Mouse (Mus musculus): ENCODE measurements around the gene Atp8a2. TPM values are rescaled to one million over a fixed set of nuclear protein-coding genes. Genes with fewer than 3 reads are reported as not detected.

Gene Atp8a2
- polyA plus RNA-seq, 1 experiment from 2014 or later: 4.2 TPM

GRCm38 (mm10) chr14:59891491-59891890 lies 305.5 kb downstream of the Atp8a2 start:
- ATAC-seq (replicated peaks; ENCODE audit: insufficient number of reproducible peaks, low FRiP score, low TSS enrichment, low read depth): no peak
- H3K4me1 ChIP-seq (ENCODE audit: control insufficient read depth, insufficient read depth, low read length): no peaks in the 10 kb centered on the region; the same call in 1 of the 2 replicates
- H3K4me3 ChIP-seq (ENCODE audit: low read depth, low read length): no peak overlapping the region
- no peak overlapping the region for H3K9ac ChIP-seq (replicated peaks; ENCODE audit: low read length)
- H3K36me3 ChIP-seq (replicated peaks; ENCODE audit: control insufficient read depth, insufficient read depth, low read depth, low read length): no peaks in the 10 kb centered on the region
- no peaks in the 10 kb centered on the region for H3K9me3 ChIP-seq (replicated peaks; ENCODE audit: control insufficient read depth, low read length)
- 77% methylated on average over 5 of the region's 5 CpGs for WGBS
- H3K27me3 ChIP-seq (ENCODE audit: control insufficient read depth, insufficient read depth, low read length): no peaks in the 10 kb centered on the region
- H3K27ac ChIP-seq (replicated peaks; ENCODE audit: low read depth, low read length): no peak overlapping the region
- H3K4me2 ChIP-seq (ENCODE audit: low read depth, low read length): no peak overlapping the region
- DNase-seq (ENCODE audit: low spot score): no peak

GRCm38 (mm10) chr14:59890818-59891217 lies 306.2 kb downstream of the Atp8a2 start:
- no peak overlapping the region for H3K4me3 ChIP-seq (ENCODE audit: low read depth, low read length)
- H3K36me3 ChIP-seq (replicated peaks; ENCODE audit: control insufficient read depth, insufficient read depth, low read depth, low read length): no peaks in the 10 kb centered on the region
- no peak for ATAC-seq (replicated peaks; ENCODE audit: insufficient number of reproducible peaks, low FRiP score, low TSS enrichment, low read depth)
- WGBS: 59% methylated on average over 5 of the region's 5 CpGs
- no peak for DNase-seq (ENCODE audit: low spot score)
- no peak overlapping the region for H3K27ac ChIP-seq (replicated peaks; ENCODE audit: low read depth, low read length)
- H3K4me1 ChIP-seq (ENCODE audit: control insufficient read depth, insufficient read depth, low read length): no peaks in the 10 kb centered on the region; the same call in 1 of the 2 replicates
- H3K27me3 ChIP-seq (ENCODE audit: control insufficient read depth, insufficient read depth, low read length): no peaks in the 10 kb centered on the region
- H3K9me3 ChIP-seq (replicated peaks; ENCODE audit: control insufficient read depth, low read length): no peaks in the 10 kb centered on the region
- H3K9ac ChIP-seq (replicated peaks; ENCODE audit: low read length): no peak overlapping the region
- H3K4me2 ChIP-seq (ENCODE audit: low read depth, low read length): no peak overlapping the region

GRCm38 (mm10) chr14:59890107-59890506 lies 306.9 kb downstream of the Atp8a2 start:
- DNase-seq (ENCODE audit: low spot score) (no peak), ATAC-seq (replicated peaks; ENCODE audit: insufficient number of reproducible peaks, low FRiP score, low TSS enrichment, low read depth) (no peak)
- 79% methylated on average over 7 of the region's 7 CpGs for WGBS

GRCm38 (mm10) chr14:59888446-59888845 lies 308.5 kb downstream of the Atp8a2 start:
- Histone ChIP-seq H3K4me1 (ENCODE audit: control insufficient read depth, insufficient read depth, low read length) (no peaks in the 10 kb centered on the region; the same call in 1 of the 2 replicates), H3K4me3 (ENCODE audit: low read depth, low read length) (no peak overlapping the region), H3K9ac (replicated peaks; ENCODE audit: low read length) (no peak overlapping the region), H3K4me2 (ENCODE audit: low read depth, low read length) (no peak overlapping the region), H3K9me3 (replicated peaks; ENCODE audit: control insufficient read depth, low read length) (no peaks in the 10 kb centered on the region), H3K27ac (replicated peaks; ENCODE audit: low read depth, low read length) (no peak overlapping the region), H3K36me3 (replicated peaks; ENCODE audit: control insufficient read depth, insufficient read depth, low read depth, low read length) (no peaks in the 10 kb centered on the region), H3K27me3 (ENCODE audit: control insufficient read depth, insufficient read depth, low read length) (no peaks in the 10 kb centered on the region)
- no peak for ATAC-seq (replicated peaks; ENCODE audit: insufficient number of reproducible peaks, low FRiP score, low TSS enrichment, low read depth)
- WGBS: 93% methylated on average over 1 of the region's 1 CpGs
- DNase-seq (ENCODE audit: low spot score): no peak

More at GRCm38 (mm10) chr14:59890107-59890506, 306.9 kb downstream of the Atp8a2 start:
- no peak overlapping the region for H3K4me2 ChIP-seq (ENCODE audit: low read depth, low read length)
- no peaks in the 10 kb centered on the region for H3K27me3 ChIP-seq (ENCODE audit: control insufficient read depth, insufficient read depth, low read length)
- H3K4me3 ChIP-seq (ENCODE audit: low read depth, low read length): no peak overlapping the region
- no peak overlapping the region for H3K27ac ChIP-seq (replicated peaks; ENCODE audit: low read depth, low read length)
- no peaks in the 10 kb centered on the region; the same call in 1 of the 2 replicates for H3K4me1 ChIP-seq (ENCODE audit: control insufficient read depth, insufficient read depth, low read length)
- no peaks in the 10 kb centered on the region for H3K9me3 ChIP-seq (replicated peaks; ENCODE audit: control insufficient read depth, low read length)
- H3K36me3 ChIP-seq (replicated peaks; ENCODE audit: control insufficient read depth, insufficient read depth, low read depth, low read length): no peaks in the 10 kb centered on the region
- no peak overlapping the region for H3K9ac ChIP-seq (replicated peaks; ENCODE audit: low read length)

GRCm38 (mm10) chr14:59888046-59888445 lies 308.9 kb downstream of the Atp8a2 start:
- no peak overlapping the region for H3K27ac ChIP-seq (replicated peaks; ENCODE audit: low read depth, low read length)

GRCm38 (mm10) chr14:59887061-59887861 lies 309.7 kb downstream of the Atp8a2 start:
- H3K27me3 ChIP-seq (ENCODE audit: control insufficient read depth, insufficient read depth, low read length): no peaks in the 10 kb centered on the region
- WGBS: 48% methylated on average over 15 of the region's 15 CpGs
- H3K9ac ChIP-seq (replicated peaks; ENCODE audit: low read length): no peak overlapping the region
- ATAC-seq (replicated peaks; ENCODE audit: insufficient number of reproducible peaks, low FRiP score, low TSS enrichment, low read depth) (no peak), DNase-seq (ENCODE audit: low spot score) (peak; percentile 20)
- no peak overlapping the region for H3K4me3 ChIP-seq (ENCODE audit: low read depth, low read length)
- H3K4me1 ChIP-seq (ENCODE audit: control insufficient read depth, insufficient read depth, low read length): no peaks in the 10 kb centered on the region; the same call in 1 of the 2 replicates
- no peaks in the 10 kb centered on the region for H3K36me3 ChIP-seq (replicated peaks; ENCODE audit: control insufficient read depth, insufficient read depth, low read depth, low read length)
- no peak overlapping the region for H3K27ac ChIP-seq (replicated peaks; ENCODE audit: low read depth, low read length)
- no peaks in the 10 kb centered on the region for H3K9me3 ChIP-seq (replicated peaks; ENCODE audit: control insufficient read depth, low read length)
- H3K4me2 ChIP-seq (ENCODE audit: low read depth, low read length): no peak overlapping the region

More at GRCm38 (mm10) chr14:59888046-59888445, 308.9 kb downstream of the Atp8a2 start:
- Histone ChIP-seq H3K4me3 (ENCODE audit: low read depth, low read length) (no peak overlapping the region), H3K4me1 (ENCODE audit: control insufficient read depth, insufficient read depth, low read length) (no peaks in the 10 kb centered on the region; the same call in 1 of the 2 replicates), H3K9ac (replicated peaks; ENCODE audit: low read length) (no peak overlapping the region), H3K27me3 (ENCODE audit: control insufficient read depth, insufficient read depth, low read length) (no peaks in the 10 kb centered on the region), H3K36me3 (replicated peaks; ENCODE audit: control insufficient read depth, insufficient read depth, low read depth, low read length) (no peaks in the 10 kb centered on the region), H3K4me2 (ENCODE audit: low read depth, low read length) (no peak overlapping the region), H3K9me3 (replicated peaks; ENCODE audit: control insufficient read depth, low read length) (no peaks in the 10 kb centered on the region)
- DNase-seq (ENCODE audit: low spot score) (no peak), ATAC-seq (replicated peaks; ENCODE audit: insufficient number of reproducible peaks, low FRiP score, low TSS enrichment, low read depth) (no peak)
- 76% methylated on average over 6 of the region's 6 CpGs for WGBS

GRCm38 (mm10) chr14:59883517-59884069 lies 313.4 kb downstream of the Atp8a2 start:
- ATAC-seq (replicated peaks; ENCODE audit: insufficient number of reproducible peaks, low FRiP score, low TSS enrichment, low read depth): no peak
- Histone ChIP-seq H3K4me3 (ENCODE audit: low read depth, low read length) (no peak overlapping the region), H3K9me3 (replicated peaks; ENCODE audit: control insufficient read depth, low read length) (no peaks in the 10 kb centered on the region), H3K4me1 (ENCODE audit: control insufficient read depth, insufficient read depth, low read length) (no peaks in the 10 kb centered on the region), H3K9ac (replicated peaks; ENCODE audit: low read length) (no peak overlapping the region), H3K36me3 (replicated peaks; ENCODE audit: control insufficient read depth, insufficient read depth, low read depth, low read length) (no peaks in the 10 kb centered on the region), H3K27me3 (ENCODE audit: control insufficient read depth, insufficient read depth, low read length) (no peaks in the 10 kb centered on the region), H3K27ac (replicated peaks; ENCODE audit: low read depth, low read length) (no peak overlapping the region), H3K4me2 (ENCODE audit: low read depth, low read length) (no peak overlapping the region)
- WGBS: 85% methylated on average over 10 of the region's 10 CpGs
- no peak for DNase-seq (ENCODE audit: low spot score)

GRCm38 (mm10) chr14:59880829-59881228 lies 316.1 kb downstream of the Atp8a2 start:
- no peak overlapping the region for H3K4me3 ChIP-seq (ENCODE audit: low read depth, low read length)
- DNase-seq (ENCODE audit: low spot score): no peak
- WGBS: 84% methylated on average over 3 of the region's 3 CpGs
- no peaks in the 10 kb centered on the region for H3K36me3 ChIP-seq (replicated peaks; ENCODE audit: control insufficient read depth, insufficient read depth, low read depth, low read length)
- no peak overlapping the region for H3K27ac ChIP-seq (replicated peaks; ENCODE audit: low read depth, low read length)
- H3K4me2 ChIP-seq (ENCODE audit: low read depth, low read length): no peak overlapping the region
- ATAC-seq (replicated peaks; ENCODE audit: insufficient number of reproducible peaks, low FRiP score, low TSS enrichment, low read depth): no peak
- no peaks in the 10 kb centered on the region for H3K27me3 ChIP-seq (ENCODE audit: control insufficient read depth, insufficient read depth, low read length)
- H3K4me1 ChIP-seq (ENCODE audit: control insufficient read depth, insufficient read depth, low read length): no peaks in the 10 kb centered on the region
- H3K9ac ChIP-seq (replicated peaks; ENCODE audit: low read length): no peak overlapping the region
- H3K9me3 ChIP-seq (replicated peaks; ENCODE audit: control insufficient read depth, low read length): no peaks in the 10 kb centered on the region
